Mouse (Mus musculus) liver, embryonic 11.5 days (tissue): ENCODE data around the gene Hes3. TPM values are rescaled to one million over a fixed set of nuclear protein-coding genes. Genes with fewer than 3 reads are reported as not detected.

Experiments used
- ATAC-seq: fragments of 200-750 bp; cut with Nextera tagmentation; replicated peaks from 2 replicates; pipeline ENCODE4 v1.8.0; 2017; ENCODE audit warnings: moderate number of reproducible peaks, mild to moderate bottlenecking, moderate TSS enrichment, moderate library complexity; ENCODE audit not compliant: low FRiP score
- DNase-seq: peaks from one replicate; pipeline ENCODE4 v3.0.0-alpha.2; 2017; ENCODE audit warnings: low spot score
- H3K27ac ChIP-seq: fragments of 300-500 bp; sonication (generic); 2 replicates; pipeline ENCODE4 v1.5.1; 2014; ENCODE audit warnings: mild to moderate bottlenecking, low read depth, low read length, control low read depth
- H3K27me3 ChIP-seq: fragments of 300-500 bp; sonication (generic); replicated peaks from 2 replicates; pipeline ENCODE4 v1.6.1; 2014; ENCODE audit warnings: low read length, mixed read lengths; ENCODE audit not compliant: control insufficient read depth, insufficient read depth
- H3K36me3 ChIP-seq: fragments of 300-500 bp; sonication (generic); 2 replicates; pipeline ENCODE4 v1.6.1; 2014; ENCODE audit warnings: mild to moderate bottlenecking, low read length, moderate library complexity, mixed read lengths; ENCODE audit not compliant: control insufficient read depth, insufficient read depth
- H3K4me1 ChIP-seq: fragments of 300-500 bp; sonication (generic); replicated peaks from 2 replicates; pipeline ENCODE4 v1.6.1; 2014; ENCODE audit warnings: low read length, mixed read lengths; ENCODE audit not compliant: control insufficient read depth, insufficient read depth
- H3K4me2 ChIP-seq: fragments of 300-500 bp; sonication (generic); 2 replicates; pipeline ENCODE4 v1.6.1; 2014; ENCODE audit warnings: mild to moderate bottlenecking, control low read depth, moderate library complexity
- H3K4me3 ChIP-seq: fragments of 300-500 bp; sonication (generic); 2 replicates; pipeline ENCODE4 v1.5.1; 2014; ENCODE audit warnings: low read depth, low read length, control low read depth
- H3K9ac ChIP-seq: fragments of 300-500 bp; sonication (generic); 2 replicates; pipeline ENCODE4 v1.6.1; 2014; ENCODE audit warnings: low read depth, low read length, control low read depth
- H3K9me3 ChIP-seq: fragments of 300-500 bp; sonication (generic); 2 replicates; pipeline ENCODE4 v1.6.1; 2016; ENCODE audit warnings: low read length, inconsistent platforms, mixed read lengths; ENCODE audit not compliant: control insufficient read depth
- WGBS: fragments of 180-500 bp; shearing (Covaris S2); extraction: QIAGEN DNeasy Blood & Tissue Kit; methylation state at CpG from one replicate; pipeline ENCODE4 v1.1.7; 2014; 5-methylcytosine and 5-hydroxymethylcytosine counted together
- polyA plus RNA-seq: library from polyadenylated mRNA; unstranded; fragments of >200 nt; fragmentation: Nextera tagmentation; extraction: Ambion mirVana; gene quantifications from 2 replicates; pipeline ENCODE4 v1.2.1, GENCODE M21; 2014

Hes3 gene
- polyA plus RNA-seq, 1 experiment from 2014 or later = not detected

DNA sequence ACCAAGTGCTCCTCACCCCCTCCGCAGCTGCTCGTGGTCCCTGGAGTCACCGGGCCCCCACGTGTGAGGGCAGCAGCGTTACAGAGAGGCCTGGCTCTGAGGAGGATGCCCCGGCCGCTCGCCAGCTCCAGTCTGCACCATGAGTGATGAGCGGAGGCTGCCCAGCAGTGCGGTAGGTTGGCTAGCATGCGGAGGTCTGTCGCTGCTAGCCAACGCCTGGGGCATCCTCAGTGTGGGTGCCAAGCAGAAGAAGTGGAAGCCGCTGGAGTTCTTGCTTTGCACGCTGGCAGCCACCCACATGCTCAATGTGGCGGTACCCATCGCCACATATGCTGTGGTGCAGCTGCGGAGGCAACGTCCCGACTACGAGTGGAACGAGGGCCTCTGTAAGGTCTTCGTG, 12.5 kb downstream of the Hes3 start:
- no peak overlapping the region for H3K4me3 ChIP-seq
- no peak overlapping the region for H3K27ac ChIP-seq
- no peaks in the 10 kb centered on the region for H3K9me3 ChIP-seq
- H3K9ac ChIP-seq = no peak overlapping the region
- H3K36me3 ChIP-seq = no peaks in the 10 kb centered on the region
- WGBS = 88% methylated on average over 23 of the region's 23 CpGs
- peaks cover 66% of the 10 kb centered on the region for H3K27me3 ChIP-seq
- peaks cover 16% of the 10 kb centered on the region for H3K4me1 ChIP-seq
- ATAC-seq (no peak), DNase-seq (no peak)
- H3K4me2 ChIP-seq = no peak overlapping the region

DNA sequence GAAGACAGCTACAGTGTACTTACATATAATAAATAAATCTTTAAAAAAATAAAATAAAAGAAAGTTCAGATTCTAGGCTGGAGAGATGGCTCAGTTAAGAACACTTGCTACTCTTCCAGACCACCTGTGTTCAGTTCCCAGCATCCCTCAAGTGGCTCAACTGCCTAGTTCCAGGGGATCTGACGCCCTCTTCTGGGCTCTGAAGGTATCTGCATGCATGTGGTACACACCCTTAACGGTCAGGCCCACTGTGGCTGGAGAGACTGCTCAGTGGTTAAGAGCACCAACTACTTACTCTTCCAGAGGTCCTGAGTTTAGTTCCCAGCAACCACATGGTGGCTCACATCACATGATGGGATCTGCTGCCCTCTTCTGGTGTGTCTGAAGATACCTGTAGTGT, 13.5 kb downstream of the Hes3 start:
- DNase-seq = no peak
- H3K36me3 ChIP-seq = no peaks in the 10 kb centered on the region
- H3K4me1 ChIP-seq = peaks cover 9% of the 10 kb centered on the region
- no peak overlapping the region for H3K4me3 ChIP-seq
- no peaks in the 10 kb centered on the region for H3K9me3 ChIP-seq
- H3K27me3 ChIP-seq = peaks cover 66% of the 10 kb centered on the region
- no peak for ATAC-seq
- no peak overlapping the region for H3K27ac ChIP-seq
- WGBS = 64% methylated on average over 2 of the region's 2 CpGs
- H3K4me2 ChIP-seq = no peak overlapping the region
- no peak overlapping the region for H3K9ac ChIP-seq

GRCm38 (mm10) chr4:152276389-152277347, 14.8 kb downstream of the Hes3 start:
- Histone ChIP-seq H3K9ac (no peak overlapping the region), H3K36me3 (no peaks in the 10 kb centered on the region), H3K27me3 (peaks cover 54% of the 10 kb centered on the region), H3K4me2 (no peak overlapping the region), H3K9me3 (no peaks in the 10 kb centered on the region), H3K4me3 (no peak overlapping the region), H3K27ac (no peak overlapping the region), H3K4me1 (peaks cover 11% of the 10 kb centered on the region)
- DNase-seq (no peak), ATAC-seq (no peak)
- WGBS = 51% methylated on average over 10 of the region's 10 CpGs

DNA sequence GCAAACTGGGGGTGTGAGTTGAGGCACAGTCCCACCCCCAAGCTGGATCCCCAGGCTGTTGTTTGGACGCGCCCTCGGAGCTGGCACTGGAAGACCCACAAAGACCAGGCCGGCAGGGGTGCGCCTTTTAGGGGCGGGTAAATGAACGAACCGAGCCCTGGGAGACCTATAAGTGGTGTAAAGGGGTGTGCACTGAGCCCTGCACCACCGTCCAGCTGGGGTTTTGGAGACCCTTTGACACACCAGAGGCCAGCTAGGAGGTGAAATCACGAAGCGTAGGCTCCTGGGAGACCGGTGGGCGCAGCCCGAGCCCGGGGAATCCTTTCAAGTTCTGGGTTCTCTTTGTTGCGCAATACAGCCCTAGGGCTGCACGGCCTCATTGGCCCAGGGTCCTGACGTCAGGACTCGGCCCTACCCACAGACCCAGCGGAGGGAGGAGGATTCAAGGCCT, 16.8 kb downstream of the Hes3 start:
- H3K4me3 ChIP-seq = peak overlapping the region; percentile 53
- peak overlapping the region; percentile 72 for H3K4me2 ChIP-seq
- H3K9ac ChIP-seq = peak overlapping the region; percentile 55
- no peaks in the 10 kb centered on the region for H3K9me3 ChIP-seq
- no peaks in the 10 kb centered on the region for H3K36me3 ChIP-seq
- peaks cover 11% of the 10 kb centered on the region for H3K4me1 ChIP-seq
- H3K27me3 ChIP-seq = peaks cover 36% of the 10 kb centered on the region
- ATAC-seq (peak; percentile 40; the same call in 1 of the 2 replicates), DNase-seq (peak; percentile 63)
- WGBS = 3% methylated on average over 20 of the region's 20 CpGs
- no peak overlapping the region for H3K27ac ChIP-seq

- DNase-seq = no peak
- peak; percentile 30 for ATAC-seq
These were observed 17.7 kb downstream of the Hes3 start, which contains the start of gene Gpr153 for GRCm38 (mm10) chr4:152273621-152274236. Gpr153 (plus strand) TSS chr4:152274232.

DNA sequence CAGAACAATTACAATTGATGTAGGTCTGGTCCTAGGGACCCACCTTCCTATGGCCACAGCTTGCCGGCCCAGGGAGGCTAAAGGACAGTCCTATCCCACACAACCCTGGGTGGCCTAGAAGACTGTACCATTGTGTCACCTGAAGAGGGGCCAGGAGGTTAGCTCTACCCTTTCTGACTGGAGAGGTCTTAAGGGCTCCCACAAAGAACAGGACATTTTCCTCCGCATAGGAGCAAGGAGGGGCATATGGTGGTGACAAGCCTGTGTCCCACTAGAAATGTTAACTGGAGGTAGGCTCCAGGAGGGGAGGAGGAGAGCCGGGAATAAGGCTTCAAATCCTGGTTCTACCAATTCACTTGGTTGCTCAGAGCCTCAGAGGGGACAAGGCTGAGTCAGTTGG, 18.3 kb downstream of the Hes3 start:
- no peak overlapping the region for H3K27ac ChIP-seq

More at GRCm38 (mm10) chr4:152273621-152274236, 17.7 kb downstream of the Hes3 start, which contains the start of gene Gpr153:
- Histone ChIP-seq H3K36me3 (no peaks in the 10 kb centered on the region), H3K9ac (peak within 1 kb of the TSS; percentile 55), H3K9me3 (no peaks in the 10 kb centered on the region), H3K4me3 (peak within 1 kb of the TSS; percentile 53), H3K27ac (0 out of 2 replicates have a peak within 1 kb of the TSS, but pooled peaks have one; percentile 8), H3K4me1 (peaks cover 11% of the 10 kb centered on the region), H3K27me3 (peaks cover 34% of the 10 kb centered on the region), H3K4me2 (peak within 1 kb of the TSS; percentile 72)
- WGBS = 2% methylated on average over 45 of the region's 48 CpGs

GRCm38 (mm10) chr4:152272449-152273049, 18.9 kb downstream of the Hes3 start:
- H3K9me3 ChIP-seq = no peaks in the 10 kb centered on the region
- H3K9ac ChIP-seq = no peak overlapping the region
- H3K36me3 ChIP-seq = no peaks in the 10 kb centered on the region
- H3K27me3 ChIP-seq = peaks cover 34% of the 10 kb centered on the region
- DNase-seq (no peak), ATAC-seq (0 out of 2 replicates have a peak, but pooled peaks have one; percentile 1)
- no peak overlapping the region for H3K27ac ChIP-seq
- no peak overlapping the region for H3K4me2 ChIP-seq
- H3K4me1 ChIP-seq = peaks cover 11% of the 10 kb centered on the region
- H3K4me3 ChIP-seq = no peak overlapping the region
- 34% methylated on average over 9 of the region's 9 CpGs for WGBS

More for the DNA sequence above, 18.3 kb downstream of the Hes3 start:
- no peak for ATAC-seq
- no peaks in the 10 kb centered on the region for H3K9me3 ChIP-seq
- no peak for DNase-seq
- H3K9ac ChIP-seq = no peak overlapping the region
- H3K36me3 ChIP-seq = no peaks in the 10 kb centered on the region
- peaks cover 11% of the 10 kb centered on the region for H3K4me1 ChIP-seq
- peak overlapping the region; percentile 72 for H3K4me2 ChIP-seq
- no peak overlapping the region for H3K4me3 ChIP-seq
- WGBS = 57% methylated on average over 3 of the region's 3 CpGs
- peaks cover 34% of the 10 kb centered on the region for H3K27me3 ChIP-seq

DNA sequence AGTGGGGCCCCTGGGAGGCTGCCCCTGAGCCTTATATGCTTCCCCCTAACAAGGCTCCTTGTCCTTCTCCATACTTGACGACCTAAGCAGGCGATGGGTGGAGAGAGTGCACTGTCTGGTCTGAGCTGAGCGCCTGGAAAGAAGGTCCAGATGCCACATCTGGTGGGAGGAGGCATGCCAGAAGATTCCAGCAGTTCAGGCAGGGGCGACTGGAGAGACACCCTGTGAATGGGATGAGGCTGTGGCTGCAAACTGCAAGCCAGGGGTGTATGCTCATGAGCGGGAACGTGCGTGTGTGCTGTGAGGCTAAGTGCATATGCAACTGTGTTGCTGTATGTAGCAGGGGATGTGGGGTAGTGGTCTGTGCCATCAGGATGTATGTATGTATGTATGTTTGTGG, 19.5 kb downstream of the Hes3 start:
- no peaks in the 10 kb centered on the region for H3K36me3 ChIP-seq
- H3K4me3 ChIP-seq = no peak overlapping the region
- H3K9me3 ChIP-seq = no peaks in the 10 kb centered on the region
- H3K27me3 ChIP-seq = peaks cover 34% of the 10 kb centered on the region
- no peak for ATAC-seq
- H3K4me1 ChIP-seq = peaks cover 11% of the 10 kb centered on the region
- no peak overlapping the region for H3K27ac ChIP-seq
- 70% methylated on average over 7 of the region's 7 CpGs for WGBS
- H3K9ac ChIP-seq = no peak overlapping the region
- no peak for DNase-seq
- H3K4me2 ChIP-seq = no peak overlapping the region
